Mouse (Mus musculus) left cerebral cortex, postnatal 4 days (tissue): ENCODE measurements around the gene Trappc2l. TPM values are rescaled to one million over a fixed set of nuclear protein-coding genes. Genes with fewer than 3 reads are reported as not detected.
A peak's percentile ranks its signal among the peaks of the same experiment; 100 is the strongest.
"Not testable (repeated sequence)": the region's sequence is repeated elsewhere in the genome, so short reads cannot be mapped to it uniquely, and the experiment has no call there.

ENCODE experiments used
- DNase-seq: peaks from one replicate; pipeline ENCODE4 v3.0.0-alpha.2; 2022
- intact Hi-C: fragments of 180-260 bp; cut with DNase I; formaldehyde crosslinking; loops from one replicate; pipeline ENCODE4 v1.15.1; 2025
- total RNA-seq, 2 experiments: library from RNA; stranded (reverse); gene quantifications; 2 replicates each; pipeline ENCODE4 v1.2.3; 2021

Gene Trappc2l
- total RNA-seq, 2 experiments from 2014 or later: 63.8 to 74.6 TPM

DNA sequence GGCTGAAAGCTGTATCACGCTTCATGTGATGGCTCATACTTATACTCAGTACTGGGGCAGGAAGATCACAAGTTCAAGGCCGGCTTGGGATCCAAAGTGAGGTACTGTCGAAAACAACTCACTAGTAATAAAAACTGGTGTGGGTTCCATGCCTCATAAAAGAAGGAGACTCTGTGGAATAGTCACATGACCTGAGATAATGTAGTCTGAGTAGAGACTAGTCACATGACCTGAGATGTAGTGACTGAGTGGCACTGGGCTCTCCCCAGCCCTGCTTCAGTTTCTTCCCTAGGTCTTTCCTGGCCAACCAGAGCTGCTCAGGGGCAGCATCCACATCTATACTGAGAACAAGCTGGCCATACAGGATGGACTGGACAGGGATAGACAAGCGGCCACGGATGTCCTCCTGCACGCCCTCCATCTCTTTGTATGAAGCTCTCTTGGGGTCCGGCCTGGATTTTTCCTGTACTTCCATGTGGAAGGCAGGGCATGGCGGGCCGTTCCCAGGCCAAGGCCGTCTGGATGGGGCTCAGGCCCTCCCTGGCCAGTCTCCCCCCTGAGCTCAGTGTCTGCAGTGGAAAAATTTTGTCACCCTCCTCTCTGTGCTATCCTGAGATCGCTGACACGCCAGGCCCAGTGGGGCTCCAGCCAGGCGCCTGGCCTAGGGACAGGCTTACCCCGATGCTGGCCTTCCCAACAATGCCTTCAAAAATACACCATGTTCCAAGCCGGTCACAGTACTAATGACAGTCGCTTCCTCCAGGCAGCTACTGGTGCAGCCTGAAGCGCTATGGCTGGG lies 12.6 kb downstream of the Trappc2l start:
- DNase-seq: no peak
- intact Hi-C loops: no loop called here

DNA sequence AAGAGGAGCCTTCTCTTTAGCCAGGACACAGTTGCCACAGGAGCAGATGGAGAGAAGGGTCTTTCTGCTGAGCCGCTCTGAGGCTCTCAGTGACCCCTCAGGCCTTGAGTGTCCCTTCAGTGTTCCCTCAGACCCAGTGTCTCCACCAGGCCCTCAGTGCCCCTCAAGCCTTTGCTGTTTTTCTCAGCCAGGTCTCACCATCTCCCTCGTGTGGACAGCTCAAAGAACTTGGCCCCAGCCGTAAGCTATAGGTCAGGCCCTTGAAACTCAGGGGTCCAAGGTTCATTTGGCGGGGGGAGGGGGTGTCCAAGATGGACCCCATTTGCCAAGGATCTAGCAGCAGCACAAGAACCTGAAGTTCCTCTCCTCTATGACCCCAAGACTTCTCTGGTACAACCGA lies 13.2 kb downstream of the Trappc2l start:
- intact Hi-C loops: no loop called here
- no peak for DNase-seq

- DNase-seq: no peak
- intact Hi-C loops: no loop called here
These were observed 14.4 kb downstream of the Trappc2l start for GRCm38 (mm10) chr8:122625811-122626210.

DNA sequence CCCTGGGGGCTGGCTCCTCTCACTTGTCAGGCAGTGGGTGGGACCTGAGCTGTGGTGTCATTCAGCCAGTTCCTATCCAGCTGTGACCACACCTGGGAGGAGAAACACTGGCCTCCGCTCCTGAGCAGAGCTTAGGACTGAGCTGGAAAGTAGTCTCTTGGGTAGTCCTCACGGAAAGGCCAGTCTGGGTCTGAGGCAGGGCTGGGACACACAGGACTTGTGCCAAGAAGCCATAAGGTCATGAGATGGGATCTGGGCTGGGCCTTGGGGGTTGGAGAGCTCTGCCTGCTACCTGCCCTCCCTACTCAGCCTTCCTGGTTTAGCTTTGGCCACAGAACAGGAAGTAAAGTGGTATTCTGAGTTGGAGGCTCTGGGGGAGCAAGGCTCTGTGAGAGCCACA lies 15.5 kb downstream of the Trappc2l start:
- intact Hi-C loops: no loop called here
- DNase-seq: no peak

- intact Hi-C loops: no loop called here
These were observed 17.9 kb downstream of the Trappc2l start for GRCm38 (mm10) chr8:122629388-122629787.

DNA sequence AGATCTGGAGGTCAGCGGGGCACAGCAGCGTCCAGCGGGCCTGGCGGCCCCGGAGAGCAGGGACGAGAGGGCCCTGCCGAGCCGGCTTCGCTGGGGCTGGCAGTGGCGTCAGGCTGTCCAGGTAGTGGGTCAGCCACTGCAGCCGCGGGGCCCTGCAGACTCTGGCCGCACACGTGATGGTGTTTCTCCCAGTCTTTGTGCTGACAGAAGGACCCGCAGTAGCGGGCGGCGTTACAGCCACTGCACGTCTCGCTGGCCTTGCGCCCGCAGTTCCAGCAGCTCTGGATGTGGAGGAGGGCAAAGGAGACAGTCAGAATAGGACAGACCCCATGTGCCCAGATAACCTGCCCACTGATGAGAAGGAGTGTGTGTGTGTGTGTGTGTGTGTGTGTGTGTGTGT lies 19.3 kb downstream of the Trappc2l start:
- intact Hi-C loops: no loop called here
- DNase-seq: no peak

More at GRCm38 (mm10) chr8:122629388-122629787, 17.9 kb downstream of the Trappc2l start:
- no peak for DNase-seq

DNA sequence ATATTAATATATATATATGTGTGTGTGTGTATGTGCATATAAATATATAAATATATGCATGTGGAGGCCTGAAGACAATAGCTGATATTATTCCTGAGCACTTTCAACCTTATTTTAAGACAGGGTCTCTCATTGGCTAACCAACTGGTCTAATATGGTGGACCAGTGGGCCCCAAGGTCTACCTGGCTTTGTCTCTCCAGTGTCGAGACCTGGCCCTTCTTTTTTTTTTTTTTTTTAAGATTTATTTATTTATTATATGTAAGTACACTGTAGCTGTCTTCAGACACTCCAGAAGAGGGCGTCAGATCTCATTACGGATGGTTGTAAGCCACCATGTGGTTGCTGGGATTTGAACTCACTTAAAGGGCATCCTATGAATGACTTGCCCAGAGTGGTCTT lies 20.7 kb downstream of the Trappc2l start:
- intact Hi-C loops, DNase-seq: not testable (repeated sequence)

GRCm38 (mm10) chr8:122633205-122633604 lies 21.8 kb downstream of the Trappc2l start:
- DNase-seq: no peak
- intact Hi-C loops: no loop called here

- intact Hi-C loops: loop anchor here (5.0 kb wide), 1 partner anchor 186 kb away; no protein-coding TSS in a partner anchor
These were observed 24.7 kb downstream of the Trappc2l start for GRCm38 (mm10) chr8:122635878-122636802.

GRCm38 (mm10) chr8:122636803-122637175 lies 25.3 kb downstream of the Trappc2l start:
- intact Hi-C loops: loop anchor here (5.0 kb wide), 1 partner anchor 186 kb away; no protein-coding TSS in a partner anchor
- DNase-seq: no peak

More at GRCm38 (mm10) chr8:122635878-122636802, 24.7 kb downstream of the Trappc2l start:
- no peak for DNase-seq

GRCm38 (mm10) chr8:122637230-122637629 lies 25.8 kb downstream of the Trappc2l start:
- no peak for DNase-seq
- intact Hi-C loops: loop anchor here (5.0 kb wide), 1 partner anchor 185 kb away; no protein-coding TSS in a partner anchor

DNA sequence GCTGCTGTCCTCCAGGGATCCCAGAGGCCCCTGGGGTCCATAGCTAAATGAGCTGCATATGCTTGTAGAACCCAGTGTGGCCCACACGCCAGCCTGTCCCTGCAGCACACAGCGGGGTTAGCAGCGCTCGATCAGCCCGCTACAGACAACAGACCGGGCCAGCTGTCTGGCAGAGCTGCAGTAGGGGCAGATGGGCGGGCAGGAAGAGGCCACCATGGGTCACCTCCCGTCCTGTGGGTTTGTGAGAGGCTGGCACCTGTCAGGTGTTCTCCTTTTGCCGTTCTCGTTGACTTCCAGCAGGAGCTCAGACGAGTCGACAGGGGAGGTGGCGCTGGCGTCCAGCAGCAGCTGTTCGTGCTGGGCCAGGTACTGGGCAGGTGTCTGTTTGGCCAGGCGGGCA lies 27.2 kb downstream of the Trappc2l start:
- intact Hi-C loops: loop anchor here (5.0 kb wide), 1 partner anchor 184 kb away; no protein-coding TSS in a partner anchor
- peak; percentile 78 for DNase-seq

GRCm38 (mm10) chr8:122639521-122640248 lies 28.2 kb downstream of the Trappc2l start:
- peak; percentile 95 for DNase-seq
- intact Hi-C loops: loop anchor here (5.0 kb wide), 1 partner anchor 183 kb away; no protein-coding TSS in a partner anchor

- no peak for DNase-seq
- intact Hi-C loops: no loop called here
These were observed 29.4 kb downstream of the Trappc2l start for GRCm38 (mm10) chr8:122640825-122641224.

- intact Hi-C loops: no loop called here
- no peak for DNase-seq
These were observed 30.0 kb downstream of the Trappc2l start for GRCm38 (mm10) chr8:122641406-122641805.

GRCm38 (mm10) chr8:122642071-122642470 lies 30.6 kb downstream of the Trappc2l start:
- no peak for DNase-seq
- intact Hi-C loops: no loop called here

DNA sequence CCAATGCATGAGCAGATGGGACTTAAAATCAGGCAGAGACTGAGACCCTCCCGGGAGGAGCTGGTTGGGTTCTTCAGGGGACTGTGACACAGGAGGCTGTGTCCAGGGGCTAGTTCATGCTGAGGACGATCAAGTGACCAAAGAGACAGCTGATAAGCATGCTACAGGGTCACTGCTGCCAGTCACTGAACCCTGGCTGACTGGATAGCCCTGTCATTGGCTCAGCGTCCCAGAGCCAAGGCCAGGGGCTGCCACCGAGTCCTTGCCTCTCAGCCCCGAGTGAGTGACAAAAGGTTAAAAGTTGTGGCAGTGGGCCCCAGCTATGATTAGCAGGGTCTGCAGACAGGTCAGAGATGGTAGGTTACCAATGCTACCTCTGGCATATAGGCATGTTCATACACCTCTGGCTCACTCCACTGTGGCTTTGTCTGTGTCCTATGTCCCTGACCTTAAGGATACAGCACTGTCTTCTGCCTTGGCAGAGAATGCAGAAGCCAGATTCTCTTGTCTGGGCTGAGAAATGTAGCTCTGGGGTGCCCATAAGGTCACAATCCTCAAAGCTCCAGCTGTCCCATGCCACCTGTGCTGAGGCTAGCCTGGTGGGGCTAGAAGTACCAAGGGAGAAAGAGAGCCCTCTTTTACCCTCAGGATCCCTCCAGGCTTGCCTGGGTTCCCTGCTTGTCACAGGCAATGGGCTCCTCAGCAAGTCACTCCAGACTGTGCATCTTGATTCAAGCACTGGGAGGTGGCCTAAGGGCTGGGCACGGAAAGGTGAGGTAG lies 32.9 kb downstream of the Trappc2l start:
- no peak for DNase-seq
- intact Hi-C loops: no loop called here

DNA sequence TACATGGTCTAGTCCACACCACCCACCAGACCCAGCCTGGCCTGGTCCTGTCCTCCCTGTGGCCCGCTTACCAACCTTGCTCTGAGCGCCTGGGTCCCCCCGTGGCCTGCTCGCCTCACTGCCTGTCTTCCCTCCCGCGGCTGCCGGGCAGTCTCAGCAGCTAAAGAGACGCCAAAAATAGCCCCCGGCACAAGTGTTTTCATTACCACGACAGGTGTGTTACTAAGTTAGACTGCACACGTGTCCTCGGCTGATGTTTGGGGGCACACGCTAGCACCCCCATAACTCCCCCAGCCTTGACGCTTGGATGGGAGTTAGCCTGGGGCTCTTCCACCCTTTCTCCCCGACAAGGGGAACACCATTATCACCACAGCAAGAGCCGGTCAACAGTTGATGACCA lies 34.9 kb downstream of the Trappc2l start:
- DNase-seq: no peak
- intact Hi-C loops: no loop called here

DNA sequence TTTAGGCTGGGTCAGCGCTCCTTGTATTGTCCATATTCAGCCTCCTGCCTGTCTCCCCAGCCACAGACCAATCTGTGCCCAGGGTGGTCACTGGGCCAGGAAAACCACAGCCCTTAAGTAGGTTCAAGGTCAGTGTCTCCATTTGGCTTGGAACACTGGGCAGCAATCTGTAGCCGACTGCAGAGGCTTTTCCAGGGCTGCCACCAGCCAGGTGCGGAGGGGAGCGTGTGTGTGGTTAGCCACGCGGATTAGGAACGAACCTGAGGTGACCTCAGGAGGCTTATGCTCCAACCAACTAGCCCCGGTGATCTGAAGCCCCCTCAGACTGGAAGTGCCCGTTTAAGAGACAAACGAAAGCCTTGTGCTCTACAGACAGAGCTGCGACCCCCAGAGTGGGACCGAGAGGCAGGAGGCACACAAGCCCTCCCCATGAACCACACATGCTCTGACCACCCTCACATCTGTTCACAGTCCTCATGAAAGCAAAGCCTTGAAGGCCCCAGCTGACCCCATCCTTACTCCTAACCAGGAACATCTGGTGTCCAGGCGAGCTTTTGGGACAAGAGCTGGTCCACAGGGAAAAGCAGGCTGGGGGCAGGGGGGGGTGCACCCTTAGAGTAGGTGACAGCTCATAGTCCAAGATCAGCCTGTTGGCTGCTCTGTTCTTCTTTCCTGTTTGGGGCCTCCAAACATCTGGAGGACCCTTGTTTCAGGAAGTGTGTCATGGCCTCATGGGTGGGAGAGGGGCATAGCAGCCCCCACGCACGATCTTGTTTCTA lies 36.9 kb downstream of the Trappc2l start:
- intact Hi-C loops: no loop called here
- DNase-seq: no peak
